Mouse (Mus musculus): ENCODE data around the gene C1galt1c1.

C1galt1c1 gene
- long read RNA-seq, experiment 1, transcript C1galt1c1-201 (2 exons, 1,449 nt): major isoform, 21 of 24 reads
- long read RNA-seq, experiment 1, partial matches to known transcripts: 1 of 24 reads
- long read RNA-seq, experiment 1, other reads (novel, unspliced or antisense): 2 of 24 reads
- long read RNA-seq, experiment 2, transcript C1galt1c1-201 (2 exons, 1,449 nt): major isoform, 18 of 18 reads
- long read RNA-seq, experiment 2, partial matches to known transcripts: 0 of 18 reads
- long read RNA-seq, experiment 2, other reads (novel, unspliced or antisense): 0 of 18 reads

DNA sequence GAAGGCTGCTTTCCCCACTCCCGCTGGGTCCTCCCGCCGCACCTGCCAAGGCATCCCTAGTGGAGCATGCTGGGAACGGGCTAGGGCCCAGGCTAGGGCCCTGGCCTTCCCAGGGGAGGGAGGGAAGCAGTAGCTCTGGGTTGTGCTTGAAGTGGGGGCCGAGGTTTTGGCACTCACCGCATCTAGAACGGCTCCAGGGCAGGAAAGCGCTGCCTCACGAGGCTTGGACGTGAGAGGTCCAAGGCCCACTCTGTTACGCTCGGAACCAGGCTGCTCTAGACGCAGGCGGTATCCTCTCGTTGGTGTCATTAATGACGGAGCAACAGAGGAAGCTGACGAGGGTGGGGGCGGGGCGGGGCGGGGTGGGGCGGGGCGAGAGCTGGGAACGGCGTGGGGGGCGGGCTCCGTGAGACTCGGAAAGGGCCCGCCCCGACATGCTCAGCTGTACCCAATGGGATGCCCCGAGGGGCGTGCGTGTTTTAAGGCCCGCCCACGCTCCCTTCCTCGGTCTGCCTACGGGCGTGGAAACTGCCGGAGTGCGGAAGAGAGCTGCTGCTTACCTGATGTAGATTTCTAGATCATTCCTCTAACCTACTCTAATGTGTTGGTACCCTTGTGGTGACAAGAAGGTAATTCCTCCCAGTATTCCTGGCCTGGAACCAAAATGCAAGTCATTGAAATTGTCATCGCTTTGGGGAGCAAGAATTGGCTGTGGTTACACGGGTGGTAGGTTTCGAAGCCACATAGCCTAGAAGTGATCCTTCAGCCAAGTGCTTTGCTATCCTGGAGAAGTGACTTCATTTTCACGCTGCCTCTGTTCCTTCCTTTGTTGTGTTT, at the start of gene C1galt1c1:
C1galt1c1 (minus strand) TSS at position 287 of the 837 bp plus-strand sequence.
- intact Hi-C loops (cut with DNase I): loop anchor here (10.0 kb wide), 1 partner anchor 70 kb away; no protein-coding TSS in a partner anchor

DNA sequence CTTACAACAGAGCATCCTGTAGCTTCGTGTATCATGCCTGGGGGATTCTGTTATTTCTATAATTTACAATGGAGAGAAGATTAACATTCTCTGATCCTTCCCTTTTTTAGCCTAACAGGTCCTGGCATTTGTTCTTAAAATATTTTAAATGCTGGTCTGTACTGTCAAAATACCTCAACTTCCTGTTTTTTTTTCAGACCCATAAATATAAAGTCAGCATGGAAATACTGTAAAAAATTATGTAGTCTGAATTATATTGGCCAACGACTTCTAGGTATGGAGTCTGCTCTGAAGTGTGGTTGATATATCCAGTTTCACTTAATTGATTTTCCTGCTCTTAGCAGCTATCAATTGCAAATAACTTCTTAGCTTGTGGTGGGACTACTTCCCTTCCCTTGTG, 47.1 kb upstream of the C1galt1c1 start:
- intact Hi-C loops (cut with DNase I): no loop called here

GRCm38 (mm10) chrX:38669111-38669903, 34.4 kb upstream of the C1galt1c1 start:
- intact Hi-C loops (cut with DNase I): no loop called here

GRCm38 (mm10) chrX:38656206-38656883, 21.5 kb upstream of the C1galt1c1 start:
- intact Hi-C loops (cut with DNase I): loop anchor here (10.0 kb wide), 1 partner anchor 118 kb away; the partner anchor contains the start of gene 6030498E09Rik

- intact Hi-C loops (cut with DNase I): loop anchor here (5.0 to 10.0 kb wide), 2 partner anchors 120 to 142 kb away; partner anchors contain the start of gene 6030498E09Rik
These were observed 19.8 kb upstream of the C1galt1c1 start for GRCm38 (mm10) chrX:38654681-38655080.

DNA sequence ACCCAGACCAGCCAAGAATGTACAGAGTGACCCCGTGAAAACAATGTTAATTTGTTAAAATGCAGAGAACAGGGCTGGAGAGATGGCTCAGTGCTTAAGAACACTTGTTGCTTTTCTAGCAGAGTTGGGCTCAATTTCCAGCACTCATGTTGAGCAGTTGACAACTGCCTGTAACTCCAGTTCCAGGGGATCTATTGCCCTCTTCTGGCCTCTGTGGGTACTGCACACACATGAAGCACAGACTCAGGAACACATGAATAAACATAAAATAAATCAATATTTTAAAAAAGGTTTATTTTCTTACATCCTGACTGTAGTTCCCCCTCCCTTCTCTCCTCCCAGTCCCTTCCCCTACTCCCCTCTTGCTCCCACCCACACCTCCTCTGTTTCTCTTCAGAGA, 18.3 kb upstream of the C1galt1c1 start:
- intact Hi-C loops (cut with DNase I): loop anchor here (5.0 to 10.0 kb wide), 2 partner anchors 122 to 141 kb away; partner anchors contain the start of gene 6030498E09Rik

DNA sequence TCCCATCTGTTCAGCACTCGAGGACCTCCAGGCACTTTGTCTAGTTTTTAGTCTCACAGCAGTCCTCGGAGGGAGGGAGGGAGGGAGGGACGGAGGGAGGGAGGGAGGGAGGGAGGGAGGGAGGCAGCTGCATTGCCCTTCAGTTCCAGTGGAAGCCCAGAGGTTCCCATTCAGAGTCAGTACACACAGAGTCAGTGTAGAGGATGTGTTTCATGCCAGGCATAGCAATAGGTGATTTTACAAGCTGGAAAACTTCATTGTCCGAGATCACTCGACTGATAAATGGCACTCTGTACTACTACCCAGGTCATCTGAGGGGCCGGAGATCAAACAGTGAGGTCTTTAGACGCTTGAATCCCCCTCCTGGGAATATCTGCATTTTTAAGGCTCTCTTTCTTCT, 16.3 kb upstream of the C1galt1c1 start:
- intact Hi-C loops (cut with DNase I): loop anchor here (5.0 to 10.0 kb wide), 2 partner anchors 124 to 139 kb away; partner anchors contain the start of gene 6030498E09Rik

- intact Hi-C loops (cut with DNase I): loop anchor here (5.0 to 10.0 kb wide), 2 partner anchors 124 to 138 kb away; partner anchors contain the start of gene 6030498E09Rik
These were observed 15.6 kb upstream of the C1galt1c1 start for GRCm38 (mm10) chrX:38650404-38651039.

DNA sequence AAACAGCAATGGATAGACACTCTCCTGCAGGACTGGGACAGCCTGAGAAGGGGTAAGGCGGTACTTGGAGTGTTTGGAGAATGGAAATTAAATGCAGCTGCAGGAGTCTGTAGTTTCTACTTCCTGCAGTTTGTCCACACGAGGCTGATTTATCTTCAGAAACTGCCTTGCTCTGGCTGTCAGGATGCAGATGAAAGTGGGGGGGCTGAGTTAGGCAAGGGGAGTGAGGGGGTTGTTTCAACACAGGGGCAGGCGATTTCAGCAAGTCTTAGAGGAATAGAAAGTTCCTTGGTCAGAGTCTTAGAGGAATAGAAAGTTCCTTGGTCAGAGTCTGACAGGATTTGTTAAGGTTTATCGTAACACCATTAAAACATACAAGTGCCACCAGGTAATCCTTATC, 7.3 kb upstream of the C1galt1c1 start:
- intact Hi-C loops (cut with DNase I): no loop called here

- intact Hi-C loops (cut with DNase I): no loop called here
These were observed 6.5 kb upstream of the C1galt1c1 start for GRCm38 (mm10) chrX:38641435-38641834.

GRCm38 (mm10) chrX:38635638-38635931, 698 bp upstream of the C1galt1c1 start:
- intact Hi-C loops (cut with DNase I): loop anchor here (10.0 kb wide), 1 partner anchor 71 kb away; no protein-coding TSS in a partner anchor

DNA sequence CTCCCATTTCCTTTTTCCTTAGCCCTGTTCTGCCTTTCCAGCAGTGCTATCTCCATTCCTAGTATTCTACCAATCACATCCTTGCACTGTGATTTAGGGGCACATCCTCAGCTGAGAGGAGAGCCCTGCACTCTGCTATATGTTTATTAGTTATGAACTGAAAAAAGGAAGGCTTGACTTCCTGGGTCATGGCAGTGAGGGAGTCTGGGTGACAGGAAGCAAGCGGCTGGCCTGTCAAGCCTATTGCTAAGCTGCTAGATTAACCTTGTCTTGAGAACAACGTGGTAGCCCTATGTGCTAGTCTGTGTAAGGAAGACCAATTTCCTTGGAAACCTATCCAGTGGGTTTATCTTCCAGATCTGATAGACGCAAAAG, 33.9 kb downstream of the C1galt1c1 start:
- intact Hi-C loops (cut with DNase I): loop anchor here (5.0 kb wide), 1 partner anchor 39 kb away; no protein-coding TSS in a partner anchor

GRCm38 (mm10) chrX:38600177-38600994, 34.5 kb downstream of the C1galt1c1 start, which contains the start of gene Mcts1:
Mcts1 (plus strand) TSS chrX:38600578.
- intact Hi-C loops (cut with DNase I): loop anchor here (5.0 kb wide), 1 partner anchor 38 kb away; no protein-coding TSS in a partner anchor

GRCm38 (mm10) chrX:38593180-38593889, 41.6 kb downstream of the C1galt1c1 start:
- intact Hi-C loops (cut with DNase I): no loop called here

GRCm38 (mm10) chrX:38591749-38592148, 43.1 kb downstream of the C1galt1c1 start:
- intact Hi-C loops (cut with DNase I): no loop called here

DNA sequence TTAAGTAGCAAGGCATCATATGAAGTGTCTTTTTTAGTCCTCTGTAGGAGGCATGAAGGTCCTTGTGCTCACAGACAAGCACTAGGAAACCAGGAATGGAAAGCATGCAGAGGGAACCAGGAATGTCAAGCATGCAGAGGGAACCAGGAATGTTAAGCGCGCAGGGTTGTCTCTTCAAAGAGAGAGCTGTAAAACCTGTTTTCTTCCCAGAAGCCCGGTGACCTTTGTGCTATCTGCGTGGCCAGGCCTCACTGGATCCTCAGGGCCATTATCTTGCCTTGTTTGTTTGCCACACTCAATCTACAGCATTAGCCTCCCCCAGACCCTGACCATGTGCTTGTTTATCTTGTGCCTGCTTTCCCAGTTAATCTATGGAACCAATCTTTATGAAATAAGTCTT, 45.1 kb downstream of the C1galt1c1 start:
- intact Hi-C loops (cut with DNase I): no loop called here

- intact Hi-C loops (cut with DNase I): no loop called here
These were observed 51.6 kb downstream of the C1galt1c1 start for GRCm38 (mm10) chrX:38583261-38583660.

GRCm38 (mm10) chrX:38581140-38581539, 53.7 kb downstream of the C1galt1c1 start:
- intact Hi-C loops (cut with DNase I): no loop called here
